Mouse (Mus musculus): ENCODE data around the gene Dpp3. TPM values are rescaled to one million over a fixed set of nuclear protein-coding genes. Genes with fewer than 3 reads are reported as not detected.

Dpp3 gene
- polyA plus RNA-seq, 2 experiments: 90.9 to 96.5 TPM

DNA sequence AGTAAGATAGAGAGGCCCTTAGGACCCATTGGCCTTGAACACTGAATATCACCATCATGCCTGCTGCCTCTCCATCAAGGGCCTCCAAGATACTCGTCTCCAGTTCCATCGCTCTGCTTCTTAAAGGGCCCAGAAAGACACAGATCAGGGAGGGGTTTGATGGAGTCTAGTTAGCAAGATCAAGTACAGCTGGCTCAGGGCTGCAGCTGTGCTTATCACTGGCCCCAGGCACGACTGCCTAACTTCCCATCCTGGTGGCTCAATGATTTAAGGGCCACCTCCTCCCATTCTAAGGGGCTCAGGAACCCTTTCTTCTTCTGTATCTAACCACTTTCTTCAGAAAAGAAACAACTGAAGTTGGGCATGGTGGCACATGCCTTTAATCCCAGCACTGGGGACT, 36.3 kb downstream of the Dpp3 start:
- no peak for TF ChIP-seq POLR2A (IDR thresholded peaks at IDR 0.05; ENCODE audit: borderline replicate concordance, extremely low read depth, insufficient read depth, insufficient read length)
- WGBS: 81% methylated on average over 3 of the region's 3 CpGs
- DNase-seq (ENCODE audit: low spot score): no peak
- Histone ChIP-seq H3K27me3 (ENCODE audit: control insufficient read depth, insufficient read depth, low read length) (no peaks in the 10 kb centered on the region), H3K36me3 (ENCODE audit: control insufficient read depth, insufficient read depth, low read length) (peaks cover 12% of the 10 kb centered on the region; the same call in 1 of the 2 replicates), H3K9ac (ENCODE audit: low read depth, low read length, severe bottlenecking) (no peak overlapping the region), H3K4me1 (ENCODE audit: control insufficient read depth, insufficient read depth, low read length) (no peaks in the 10 kb centered on the region), H3K27ac (replicated peaks; ENCODE audit: low read depth, low read length) (no peak overlapping the region), H3K4me3 (replicated peaks; ENCODE audit: low read length) (no peak overlapping the region), H3K4me2 (replicated peaks; ENCODE audit: low read depth, low read length, severe bottlenecking) (no peak overlapping the region), H3K9me3 (ENCODE audit: control insufficient read depth, low read length) (no peaks in the 10 kb centered on the region)
- ATAC-seq (ENCODE audit: low FRiP score, low read depth): no peak

DNA sequence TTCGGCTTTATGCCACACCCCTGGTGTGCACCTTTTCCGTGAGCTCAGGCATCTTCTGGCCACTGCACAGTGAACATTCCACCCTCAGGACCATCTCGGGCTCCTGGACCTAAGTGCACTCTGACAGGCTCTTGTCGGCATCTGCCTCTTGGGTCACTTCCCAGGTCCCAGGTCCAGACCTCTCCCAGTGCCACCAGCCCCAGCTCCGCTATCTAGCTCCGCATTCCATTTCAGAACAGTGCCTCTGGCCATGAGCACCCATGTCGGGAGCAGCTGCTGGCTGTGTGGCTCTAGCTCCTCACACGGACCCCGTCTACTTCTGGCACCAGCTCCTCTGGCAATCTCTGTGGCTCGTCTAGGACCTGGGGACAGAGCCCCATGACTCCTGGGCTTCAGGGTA, 38.3 kb downstream of the Dpp3 start:
- DNase-seq (ENCODE audit: low spot score): no peak
- Histone ChIP-seq H3K9ac (ENCODE audit: low read depth, low read length, severe bottlenecking) (no peak overlapping the region), H3K9me3 (ENCODE audit: control insufficient read depth, low read length) (no peaks in the 10 kb centered on the region), H3K36me3 (ENCODE audit: control insufficient read depth, insufficient read depth, low read length) (peaks cover 12% of the 10 kb centered on the region; the same call in 1 of the 2 replicates), H3K4me3 (replicated peaks; ENCODE audit: low read length) (no peak overlapping the region), H3K4me2 (replicated peaks; ENCODE audit: low read depth, low read length, severe bottlenecking) (no peak overlapping the region), H3K27me3 (ENCODE audit: control insufficient read depth, insufficient read depth, low read length) (no peaks in the 10 kb centered on the region), H3K27ac (replicated peaks; ENCODE audit: low read depth, low read length) (no peak overlapping the region), H3K4me1 (ENCODE audit: control insufficient read depth, insufficient read depth, low read length) (no peaks in the 10 kb centered on the region)
- WGBS: 83% methylated on average over 10 of the region's 10 CpGs
- no peak for ATAC-seq (ENCODE audit: low FRiP score, low read depth)
- no peak for TF ChIP-seq POLR2A (IDR thresholded peaks at IDR 0.05; ENCODE audit: borderline replicate concordance, extremely low read depth, insufficient read depth, insufficient read length)

DNA sequence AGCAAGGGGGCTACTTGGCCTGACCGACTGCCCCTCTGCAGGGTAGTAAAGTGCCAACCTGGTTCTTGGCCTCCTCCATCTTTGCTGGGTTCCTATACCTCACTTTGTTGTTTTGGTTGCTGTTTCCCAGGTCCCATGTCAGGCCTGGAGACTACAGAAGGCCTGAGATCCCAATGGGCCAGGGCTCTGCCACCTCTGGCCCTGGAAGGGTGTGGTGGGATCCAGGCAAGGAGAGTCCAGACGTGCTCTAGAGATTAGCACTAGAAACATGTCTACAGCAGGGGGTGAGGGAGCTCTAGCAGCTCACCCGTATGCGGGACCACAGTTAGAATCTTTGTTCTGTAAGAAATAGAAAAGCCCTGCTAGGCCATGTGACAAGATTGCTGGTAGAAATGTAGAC, 44.1 kb downstream of the Dpp3 start:
- 0 out of 2 replicates have a peak, but pooled peaks cover 4% of the 10 kb centered on the region for H3K4me1 ChIP-seq (ENCODE audit: control insufficient read depth, insufficient read depth, low read length)

DNA sequence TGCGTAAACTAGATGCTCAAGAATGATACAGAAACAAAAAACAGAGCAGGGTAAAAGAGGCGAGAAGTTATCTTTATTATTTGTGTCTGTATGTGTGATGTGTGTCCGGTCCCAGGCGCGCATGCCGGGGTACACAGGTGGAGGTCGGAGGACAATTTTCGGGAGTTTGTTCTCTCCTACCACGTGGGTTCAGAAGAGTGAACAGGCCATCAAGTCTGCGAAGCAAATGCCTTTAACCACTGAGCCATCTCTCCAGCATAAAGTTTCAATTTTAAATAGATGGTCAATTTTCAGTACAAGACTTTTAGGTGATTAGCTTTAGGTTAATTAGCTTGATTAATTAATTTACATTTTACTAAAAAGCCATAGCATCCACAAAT, 48.8 kb downstream of the Dpp3 start:
- Histone ChIP-seq H3K9ac (ENCODE audit: low read depth, low read length, severe bottlenecking) (0 out of 2 replicates have a peak overlapping the region, but pooled peaks have one; percentile 70), H3K36me3 (ENCODE audit: control insufficient read depth, insufficient read depth, low read length) (no peaks in the 10 kb centered on the region), H3K4me2 (replicated peaks; ENCODE audit: low read depth, low read length, severe bottlenecking) (peak overlapping the region; percentile 82), H3K27ac (replicated peaks; ENCODE audit: low read depth, low read length) (no peak overlapping the region), H3K4me1 (ENCODE audit: control insufficient read depth, insufficient read depth, low read length) (peaks cover 11% of the 10 kb centered on the region; the same call in 1 of the 2 replicates), H3K4me3 (replicated peaks; ENCODE audit: low read length) (peak overlapping the region; percentile 79), H3K27me3 (ENCODE audit: control insufficient read depth, insufficient read depth, low read length) (no peaks in the 10 kb centered on the region), H3K9me3 (ENCODE audit: control insufficient read depth, low read length) (no peaks in the 10 kb centered on the region)
- no peak for DNase-seq (ENCODE audit: low spot score)
- no peak for TF ChIP-seq POLR2A (IDR thresholded peaks at IDR 0.05; ENCODE audit: borderline replicate concordance, extremely low read depth, insufficient read depth, insufficient read length)
- 41% methylated on average over 10 of the region's 10 CpGs for WGBS
- no peak for ATAC-seq (ENCODE audit: low FRiP score, low read depth)

More for the DNA sequence above, 44.1 kb downstream of the Dpp3 start:
- Histone ChIP-seq H3K27ac (replicated peaks; ENCODE audit: low read depth, low read length) (no peak overlapping the region), H3K27me3 (ENCODE audit: control insufficient read depth, insufficient read depth, low read length) (no peaks in the 10 kb centered on the region), H3K9ac (ENCODE audit: low read depth, low read length, severe bottlenecking) (no peak overlapping the region), H3K4me3 (replicated peaks; ENCODE audit: low read length) (no peak overlapping the region), H3K4me2 (replicated peaks; ENCODE audit: low read depth, low read length, severe bottlenecking) (no peak overlapping the region), H3K9me3 (ENCODE audit: control insufficient read depth, low read length) (no peaks in the 10 kb centered on the region), H3K36me3 (ENCODE audit: control insufficient read depth, insufficient read depth, low read length) (no peaks in the 10 kb centered on the region)
- WGBS: 82% methylated on average over 4 of the region's 4 CpGs
- ATAC-seq (ENCODE audit: low FRiP score, low read depth) (no peak), DNase-seq (ENCODE audit: low spot score) (no peak)
- no peak for TF ChIP-seq POLR2A (IDR thresholded peaks at IDR 0.05; ENCODE audit: borderline replicate concordance, extremely low read depth, insufficient read depth, insufficient read length)

GRCm38 (mm10) chr19:4878405-4879323, 49.4 kb downstream of the Dpp3 start, which contains the start of gene Zdhhc24:
TSS of gene Zdhhc24 (plus strand) at chr19:4878668.
- Histone ChIP-seq H3K36me3 (ENCODE audit: control insufficient read depth, insufficient read depth, low read length) (no peaks in the 10 kb centered on the region), H3K9ac (ENCODE audit: low read depth, low read length, severe bottlenecking) (peak within 1 kb of the TSS; percentile 70), H3K4me1 (ENCODE audit: control insufficient read depth, insufficient read depth, low read length) (peaks cover 11% of the 10 kb centered on the region; the same call in 1 of the 2 replicates), H3K27ac (replicated peaks; ENCODE audit: low read depth, low read length) (0 out of 2 replicates have a peak within 1 kb of the TSS, but pooled peaks have one; percentile 26), H3K4me2 (replicated peaks; ENCODE audit: low read depth, low read length, severe bottlenecking) (peak within 1 kb of the TSS; percentile 82), H3K4me3 (replicated peaks; ENCODE audit: low read length) (peak within 1 kb of the TSS; percentile 79), H3K27me3 (ENCODE audit: control insufficient read depth, insufficient read depth, low read length) (no peaks in the 10 kb centered on the region), H3K9me3 (ENCODE audit: control insufficient read depth, low read length) (no peaks in the 10 kb centered on the region)
- WGBS: under 1% methylated on average over 49 of the region's 52 CpGs
- 0 out of 2 replicates have a peak, but pooled peaks have one; percentile 16 for TF ChIP-seq POLR2A (IDR thresholded peaks at IDR 0.05; ENCODE audit: borderline replicate concordance, extremely low read depth, insufficient read depth, insufficient read length)
- ATAC-seq (ENCODE audit: low FRiP score, low read depth) (peak; percentile 94), DNase-seq (ENCODE audit: low spot score) (peak; percentile 97)

Data from limb, embryonic 14.5 days (tissue).